Mouse (Mus musculus) limb, embryonic 14.5 days (tissue): ENCODE results near the gene Mmp21. TPM values are rescaled to one million over a fixed set of nuclear protein-coding genes. Genes with fewer than 3 reads are reported as not detected.

ENCODE experiments used
- ATAC-seq: fragments of 200-750 bp; cut with Nextera tagmentation; 2 replicates; pipeline ENCODE4 v1.8.0; 2017; ENCODE audit warnings: low read depth, moderate number of reproducible peaks, moderate TSS enrichment; ENCODE audit not compliant: low FRiP score
- DNase-seq: peaks from one replicate; pipeline ENCODE4 v3.0.0-alpha.2; 2015; ENCODE audit warnings: low spot score
- H3K27ac ChIP-seq: fragments of 300-500 bp; sonication (generic); replicated peaks from 2 replicates; pipeline ENCODE4 v1.5.1; 2014; ENCODE audit warnings: low read depth, mild to moderate bottlenecking, low read length, moderate library complexity, mixed read lengths
- H3K27me3 ChIP-seq: fragments of 300-500 bp; sonication (generic); 2 replicates; pipeline ENCODE4 v1.6.1; 2014; ENCODE audit warnings: low read length, mixed read lengths; ENCODE audit not compliant: control insufficient read depth, insufficient read depth
- H3K36me3 ChIP-seq: fragments of 300-500 bp; sonication (generic); 2 replicates; pipeline ENCODE4 v1.6.1; 2014; ENCODE audit warnings: mild to moderate bottlenecking, low read length, moderate library complexity, mixed read lengths; ENCODE audit not compliant: control insufficient read depth, insufficient read depth
- H3K4me1 ChIP-seq: fragments of 300-500 bp; sonication (generic); 2 replicates; pipeline ENCODE4 v1.6.1; 2014; ENCODE audit warnings: antibody characterized with exemption, low read length, mixed read lengths; ENCODE audit not compliant: control insufficient read depth, insufficient read depth
- H3K4me2 ChIP-seq: fragments of 300-500 bp; sonication (generic); replicated peaks from 2 replicates; pipeline ENCODE4 v1.6.1; 2014; ENCODE audit warnings: low read depth, mild to moderate bottlenecking, low read length, moderate library complexity; ENCODE audit not compliant: severe bottlenecking
- H3K4me3 ChIP-seq: fragments of 300-500 bp; sonication (generic); replicated peaks from 2 replicates; pipeline ENCODE4 v1.5.1; 2014; ENCODE audit warnings: low read length
- H3K9ac ChIP-seq: fragments of 300-500 bp; sonication (generic); 2 replicates; pipeline ENCODE4 v1.6.1; 2014; ENCODE audit warnings: mild to moderate bottlenecking, low read depth, low read length, moderate library complexity; ENCODE audit not compliant: severe bottlenecking
- H3K9me3 ChIP-seq: fragments of 300-500 bp; sonication (generic); 2 replicates; pipeline ENCODE4 v1.6.1; 2016; ENCODE audit warnings: low read length; ENCODE audit not compliant: control insufficient read depth
- POLR2A ChIP-seq: fragments of 200-500 bp; IDR thresholded peaks from 2 replicates; pipeline ENCODE4 v1.8.0; 2012; ENCODE audit warnings: inconsistent platforms, mild to moderate bottlenecking, moderate library complexity, borderline replicate concordance; ENCODE audit not compliant: insufficient read depth, insufficient read length; ENCODE audit errors: extremely low read depth
- WGBS: fragments of 180-500 bp; shearing (Covaris S2); extraction: QIAGEN DNeasy Blood & Tissue Kit; methylation state at CpG from one replicate; pipeline ENCODE4 v1.1.7; 2014; 5-methylcytosine and 5-hydroxymethylcytosine counted together
- polyA plus RNA-seq, 2 experiments: library from polyadenylated mRNA; depleted of rRNA in 1 of 2; stranded (reverse) in 1 of 2; unstranded in 1 of 2; fragments of >200 nt; fragmentation: Nextera tagmentation in 1 of 2; extraction: Ambion mirVana in 1 of 2; gene quantifications; 2 replicates each; pipeline versions ENCODE4 v1.2.1 to v1.2.3; 2012 to 2014

The Mmp21 gene
- polyA plus RNA-seq, 2 experiments: not detected

DNA sequence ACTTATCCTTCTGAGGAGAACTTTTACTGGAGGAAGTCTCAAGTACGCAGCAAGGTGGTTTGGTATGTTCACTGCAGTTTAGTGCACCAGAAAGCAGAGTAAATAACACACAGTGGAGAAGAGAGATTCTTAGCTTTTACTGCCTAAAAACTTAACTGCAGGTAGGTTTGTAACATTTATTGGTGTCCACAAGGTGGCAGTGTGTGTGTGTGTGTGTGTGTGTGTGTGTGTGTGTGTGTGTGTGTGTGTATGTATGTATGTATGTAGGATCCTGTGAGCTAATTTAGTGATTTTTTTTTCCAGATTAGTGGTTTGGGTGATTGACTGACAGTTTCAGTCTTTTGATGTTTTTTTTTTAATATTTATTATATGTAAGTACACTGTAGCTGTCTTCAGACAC, 10.8 kb downstream of the Mmp21 start:
- Histone ChIP-seq H3K27ac (no peak overlapping the region), H3K9me3 (no peaks in the 10 kb centered on the region), H3K4me1 (no peaks in the 10 kb centered on the region), H3K4me2 (no peak overlapping the region), H3K4me3 (no peak overlapping the region), H3K27me3 (no peaks in the 10 kb centered on the region), H3K9ac (no peak overlapping the region), H3K36me3 (peaks cover 87% of the 10 kb centered on the region)
- DNase-seq (no peak), ATAC-seq (no peak)
- no peak for TF ChIP-seq POLR2A
- WGBS: 92% methylated on average over 1 of the region's 1 CpGs

- Histone ChIP-seq H3K36me3 (peaks cover 95% of the 10 kb centered on the region), H3K27ac (no peak overlapping the region), H3K27me3 (no peaks in the 10 kb centered on the region), H3K4me3 (no peak overlapping the region), H3K9ac (no peak overlapping the region), H3K9me3 (no peaks in the 10 kb centered on the region), H3K4me2 (no peak overlapping the region), H3K4me1 (no peaks in the 10 kb centered on the region)
- ATAC-seq (no peak), DNase-seq (no peak)
- no peak for TF ChIP-seq POLR2A
- WGBS: 72% methylated on average over 1 of the region's 1 CpGs
Measured at GRCm38 (mm10) chr7:133662467-133662866, 17.4 kb downstream of the Mmp21 start.

GRCm38 (mm10) chr7:133645716-133646115, 34.1 kb downstream of the Mmp21 start:
- no peaks in the 10 kb centered on the region for H3K27me3 ChIP-seq
- ATAC-seq (no peak), DNase-seq (no peak)
- no peaks in the 10 kb centered on the region for H3K9me3 ChIP-seq
- no peak for TF ChIP-seq POLR2A
- peaks cover 92% of the 10 kb centered on the region for H3K36me3 ChIP-seq
- no peak overlapping the region for H3K4me2 ChIP-seq
- no peak overlapping the region for H3K27ac ChIP-seq
- WGBS: 91% methylated on average over 6 of the region's 6 CpGs
- no peak overlapping the region for H3K4me3 ChIP-seq
- no peak overlapping the region for H3K9ac ChIP-seq
- H3K4me1 ChIP-seq: no peaks in the 10 kb centered on the region

DNA sequence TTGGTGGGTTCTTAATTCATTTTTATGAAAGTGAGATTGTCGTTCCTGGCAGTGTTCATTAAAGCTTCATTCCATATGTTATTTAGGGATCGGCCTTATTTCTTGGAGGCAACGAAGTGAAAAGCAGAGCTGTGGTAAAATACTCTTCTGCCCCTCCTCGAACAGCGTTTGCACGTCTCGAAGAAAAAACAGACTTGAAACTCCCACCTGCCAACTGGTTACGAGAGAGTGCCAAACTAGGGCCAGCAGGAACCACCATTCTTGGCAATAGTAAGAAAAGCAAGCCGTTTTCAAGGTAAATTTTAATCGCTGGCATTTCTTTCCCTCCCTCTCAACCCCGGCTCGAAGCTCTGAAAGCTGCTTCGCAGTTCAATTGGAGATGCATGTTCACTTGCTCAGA, 41.0 kb downstream of the Mmp21 start:
- H3K4me2 ChIP-seq: peak overlapping the region; percentile 85
- ATAC-seq (no peak), DNase-seq (no peak)
- no peaks in the 10 kb centered on the region for H3K9me3 ChIP-seq
- H3K9ac ChIP-seq: peak overlapping the region; percentile 84
- H3K27me3 ChIP-seq: no peaks in the 10 kb centered on the region
- H3K4me3 ChIP-seq: peak overlapping the region; percentile 81; the same call in 1 of the 2 replicates
- TF ChIP-seq POLR2A: no peak
- H3K27ac ChIP-seq: no peak overlapping the region
- 81% methylated on average over 13 of the region's 13 CpGs for WGBS
- peaks cover 32% of the 10 kb centered on the region for H3K36me3 ChIP-seq
- H3K4me1 ChIP-seq: peaks cover 17% of the 10 kb centered on the region

DNA sequence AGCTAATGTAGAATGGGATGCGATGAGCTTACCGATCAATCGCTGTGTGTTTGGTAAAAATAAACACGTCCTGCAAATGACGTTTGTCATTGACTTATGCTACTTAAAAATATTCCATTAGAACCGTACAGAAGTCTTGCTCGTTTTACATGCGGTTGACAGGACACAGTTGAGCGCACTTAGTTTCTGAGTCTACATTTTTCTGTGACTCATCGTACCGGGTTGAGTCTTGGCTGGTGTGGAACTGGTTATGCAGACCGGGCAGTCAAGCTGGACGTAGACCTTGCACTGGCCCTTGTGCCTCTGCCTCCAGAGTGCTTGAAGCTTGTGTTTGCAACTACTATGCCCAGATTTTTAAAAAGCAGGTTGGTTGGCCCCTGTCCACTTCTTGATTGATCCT, 41.6 kb downstream of the Mmp21 start:
- TF ChIP-seq POLR2A: no peak
- Histone ChIP-seq H3K36me3 (peaks cover 27% of the 10 kb centered on the region), H3K27ac (no peak overlapping the region), H3K27me3 (no peaks in the 10 kb centered on the region), H3K4me1 (peaks cover 17% of the 10 kb centered on the region), H3K4me2 (peak overlapping the region; percentile 85), H3K9ac (peak overlapping the region; percentile 84), H3K4me3 (peak overlapping the region; percentile 81), H3K9me3 (no peaks in the 10 kb centered on the region)
- DNase-seq: no peak
- WGBS: 10% methylated on average over 13 of the region's 13 CpGs
- no peak for ATAC-seq
